Mouse (Mus musculus) neural tube, embryonic 11.5 days (tissue): ENCODE results near the gene Sec14l1. TPM values are rescaled to one million over a fixed set of nuclear protein-coding genes. Genes with fewer than 3 reads are reported as not detected.

Experiments
- ATAC-seq: fragments of 200-750 bp; cut with Nextera tagmentation; 2 replicates; pipeline ENCODE4 v1.8.0; 2017; ENCODE audit warnings: moderate number of reproducible peaks, mild to moderate bottlenecking, moderate TSS enrichment, moderate library complexity; ENCODE audit not compliant: insufficient read depth, low FRiP score, low TSS enrichment
- DNase-seq: peaks from one replicate; pipeline ENCODE4 v3.0.0-alpha.2; 2015; ENCODE audit warnings: low spot score
- H3K27ac ChIP-seq: fragments of 300-500 bp; sonication (generic); 2 replicates; pipeline ENCODE4 v1.5.1; 2014; ENCODE audit warnings: low read depth, mild to moderate bottlenecking, low read length
- H3K27me3 ChIP-seq: fragments of 300-500 bp; sonication (generic); 2 replicates; pipeline ENCODE4 v1.6.1; 2014; ENCODE audit warnings: mild to moderate bottlenecking, low read length, mixed read lengths; ENCODE audit not compliant: control insufficient read depth, insufficient read depth
- H3K36me3 ChIP-seq: fragments of 300-500 bp; sonication (generic); 2 replicates; pipeline ENCODE4 v1.6.1; 2014; ENCODE audit warnings: mild to moderate bottlenecking, low read length, moderate library complexity, mixed read lengths; ENCODE audit not compliant: control insufficient read depth, insufficient read depth
- H3K4me1 ChIP-seq: fragments of 300-500 bp; sonication (generic); 2 replicates; pipeline ENCODE4 v1.6.1; 2014; ENCODE audit warnings: low read length, mixed read lengths; ENCODE audit not compliant: control insufficient read depth, insufficient read depth
- H3K4me2 ChIP-seq: fragments of 300-500 bp; sonication (generic); 2 replicates; pipeline ENCODE4 v1.6.1; 2014; ENCODE audit warnings: low read depth, mild to moderate bottlenecking, moderate library complexity
- H3K4me3 ChIP-seq: fragments of 300-500 bp; sonication (generic); 2 replicates; pipeline ENCODE4 v1.5.1; 2014; ENCODE audit warnings: low read depth, low read length
- H3K9ac ChIP-seq: fragments of 300-500 bp; sonication (generic); 2 replicates; pipeline ENCODE4 v1.6.1; 2014; ENCODE audit warnings: mild to moderate bottlenecking, low read length
- H3K9me3 ChIP-seq: fragments of 300-500 bp; sonication (generic); 2 replicates; pipeline ENCODE4 v1.6.1; 2016; ENCODE audit warnings: low read length; ENCODE audit not compliant: control insufficient read depth
- WGBS: fragments of 180-500 bp; shearing (Covaris S2); extraction: QIAGEN DNeasy Blood & Tissue Kit; methylation state at CpG from one replicate; pipeline ENCODE4 v1.1.7; 2014; 5-methylcytosine and 5-hydroxymethylcytosine counted together
- polyA plus RNA-seq: library from polyadenylated mRNA; unstranded; fragments of >200 nt; fragmentation: Nextera tagmentation; extraction: Ambion mirVana; gene quantifications from 2 replicates; pipeline ENCODE4 v1.2.1, GENCODE M21; 2014

Sec14l1 gene
- polyA plus RNA-seq, 1 experiment from 2014 or later: 44.2 TPM

GRCm38 (mm10) chr11:117148893-117149685, 34.1 kb downstream of the Sec14l1 start:
- Histone ChIP-seq H3K9me3 (no peaks in the 10 kb centered on the region), H3K4me3 (no peak overlapping the region), H3K36me3 (peaks cover 33% of the 10 kb centered on the region), H3K4me2 (no peak overlapping the region), H3K9ac (no peak overlapping the region), H3K27ac (no peak overlapping the region), H3K4me1 (no peaks in the 10 kb centered on the region), H3K27me3 (no peaks in the 10 kb centered on the region)
- 89% methylated on average over 18 of the region's 18 CpGs for WGBS
- no peak for ATAC-seq
- no peak for DNase-seq

GRCm38 (mm10) chr11:117150467-117150966, 35.5 kb downstream of the Sec14l1 start:
- Histone ChIP-seq H3K36me3 (peaks cover 26% of the 10 kb centered on the region), H3K4me1 (no peaks in the 10 kb centered on the region), H3K9me3 (no peaks in the 10 kb centered on the region), H3K27me3 (no peaks in the 10 kb centered on the region), H3K27ac (no peak overlapping the region), H3K4me3 (no peak overlapping the region), H3K4me2 (no peak overlapping the region), H3K9ac (no peak overlapping the region)
- WGBS: 88% methylated on average over 9 of the region's 9 CpGs
- DNase-seq (no peak), ATAC-seq (no peak)

DNA sequence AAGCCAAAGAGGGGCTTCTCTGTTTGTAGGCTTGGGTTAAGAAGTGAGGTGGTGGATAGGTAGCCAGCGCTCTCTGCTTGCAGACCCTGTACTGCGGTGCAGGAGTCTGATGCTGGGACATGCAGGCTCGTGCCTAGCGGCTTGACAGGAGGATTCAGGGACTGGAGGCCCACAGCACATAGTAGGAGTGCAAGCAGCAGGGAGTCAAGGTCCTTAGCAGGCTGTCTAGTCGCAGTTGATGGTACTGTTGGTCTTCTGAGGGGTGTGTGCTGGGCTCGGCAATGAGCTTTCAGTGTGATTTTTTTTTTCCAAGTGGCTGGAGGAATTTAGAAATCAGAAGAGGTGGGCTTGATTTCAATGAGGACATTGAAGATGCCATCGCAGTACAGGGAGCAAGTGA, 36.5 kb downstream of the Sec14l1 start:
- 93% methylated on average over 7 of the region's 7 CpGs for WGBS

DNA sequence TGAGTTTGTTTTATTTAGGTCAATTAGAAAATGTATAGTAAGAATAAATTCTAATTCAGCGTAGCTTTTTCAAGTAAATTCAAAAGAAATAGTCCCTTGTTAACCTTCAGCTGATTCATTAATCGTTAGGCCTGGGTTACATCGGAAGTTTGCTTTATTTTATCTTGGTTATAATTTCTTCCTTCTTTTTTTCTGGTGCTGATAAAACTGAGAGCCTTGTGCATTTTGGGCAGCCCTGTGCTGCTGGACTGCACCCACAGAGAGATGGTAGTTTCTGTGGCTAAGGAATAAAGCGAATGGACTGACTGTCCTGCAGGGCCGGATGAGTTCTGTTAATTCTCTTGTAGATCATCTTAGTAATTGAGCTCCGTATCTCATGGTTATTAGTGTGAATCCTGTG, 37.6 kb downstream of the Sec14l1 start:
- no peak overlapping the region for H3K27ac ChIP-seq
- H3K27me3 ChIP-seq: no peaks in the 10 kb centered on the region
- peaks cover 19% of the 10 kb centered on the region for H3K36me3 ChIP-seq
- no peak overlapping the region for H3K9ac ChIP-seq
- ATAC-seq (no peak), DNase-seq (no peak)
- 90% methylated on average over 6 of the region's 6 CpGs for WGBS
- 0 out of 2 replicates have a peak, but pooled peaks cover 5% of the 10 kb centered on the region for H3K4me1 ChIP-seq
- no peak overlapping the region for H3K4me3 ChIP-seq
- no peak overlapping the region for H3K4me2 ChIP-seq
- H3K9me3 ChIP-seq: no peaks in the 10 kb centered on the region

More for the DNA sequence above, 36.5 kb downstream of the Sec14l1 start:
- Histone ChIP-seq H3K9me3 (no peaks in the 10 kb centered on the region), H3K4me3 (no peak overlapping the region), H3K27me3 (no peaks in the 10 kb centered on the region), H3K4me2 (no peak overlapping the region), H3K36me3 (peaks cover 22% of the 10 kb centered on the region), H3K27ac (no peak overlapping the region), H3K4me1 (0 out of 2 replicates have a peak, but pooled peaks cover 5% of the 10 kb centered on the region), H3K9ac (no peak overlapping the region)
- DNase-seq: no peak
- ATAC-seq: no peak

GRCm38 (mm10) chr11:117153553-117153952, 38.6 kb downstream of the Sec14l1 start:
- no peak for ATAC-seq
- Histone ChIP-seq H3K4me3 (no peak overlapping the region), H3K4me2 (no peak overlapping the region), H3K27ac (no peak overlapping the region), H3K27me3 (no peaks in the 10 kb centered on the region), H3K9me3 (no peaks in the 10 kb centered on the region), H3K9ac (no peak overlapping the region), H3K4me1 (0 out of 2 replicates have a peak, but pooled peaks cover 5% of the 10 kb centered on the region), H3K36me3 (peaks cover 16% of the 10 kb centered on the region)
- no peak for DNase-seq
- WGBS: 70% methylated on average over 9 of the region's 9 CpGs

- Histone ChIP-seq H3K36me3 (peaks cover 10% of the 10 kb centered on the region), H3K9ac (peak overlapping the region; percentile 22; the same call in 1 of the 2 replicates), H3K27me3 (no peaks in the 10 kb centered on the region), H3K9me3 (no peaks in the 10 kb centered on the region), H3K4me3 (no peak overlapping the region), H3K4me2 (no peak overlapping the region), H3K27ac (no peak overlapping the region), H3K4me1 (0 out of 2 replicates have a peak, but pooled peaks cover 5% of the 10 kb centered on the region)
- no peak for DNase-seq
- 58% methylated on average over 7 of the region's 7 CpGs for WGBS
- ATAC-seq: no peak
Observed at GRCm38 (mm10) chr11:117154088-117154815, 39.3 kb downstream of the Sec14l1 start.

DNA sequence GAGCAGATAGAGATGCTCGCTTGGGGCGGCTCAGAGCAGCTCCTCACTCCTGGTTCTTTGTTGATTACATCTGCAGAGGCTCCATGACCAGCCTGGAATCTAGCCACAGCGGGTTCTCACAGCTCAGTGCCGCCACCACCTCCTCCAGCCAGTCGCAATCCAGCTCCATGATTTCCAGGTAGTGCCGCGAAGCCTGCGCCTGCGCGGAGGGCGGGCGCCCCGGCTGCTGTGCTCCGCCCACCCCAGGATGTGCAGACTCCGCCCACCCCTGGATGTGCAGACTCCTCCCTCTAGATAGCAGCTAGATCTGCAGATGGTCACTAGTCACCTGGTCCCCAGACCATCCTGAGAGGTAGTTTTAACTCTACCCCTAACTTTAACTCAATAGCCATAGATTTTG, 41.8 kb downstream of the Sec14l1 start:
- ATAC-seq (no peak), DNase-seq (peak; percentile 82)
- no peak overlapping the region for H3K4me3 ChIP-seq
- no peaks in the 10 kb centered on the region for H3K9me3 ChIP-seq
- H3K9ac ChIP-seq: no peak overlapping the region
- H3K36me3 ChIP-seq: peaks cover 3% of the 10 kb centered on the region
- 0 out of 2 replicates have a peak, but pooled peaks cover 5% of the 10 kb centered on the region for H3K4me1 ChIP-seq
- H3K4me2 ChIP-seq: no peak overlapping the region
- no peaks in the 10 kb centered on the region for H3K27me3 ChIP-seq
- H3K27ac ChIP-seq: no peak overlapping the region
- 6% methylated on average over 13 of the region's 15 CpGs for WGBS

- Histone ChIP-seq H3K36me3 (peaks cover 3% of the 10 kb centered on the region), H3K27ac (no peak overlapping the region), H3K4me2 (no peak overlapping the region), H3K9me3 (no peaks in the 10 kb centered on the region), H3K9ac (no peak overlapping the region), H3K4me3 (no peak overlapping the region), H3K4me1 (0 out of 2 replicates have a peak, but pooled peaks cover 5% of the 10 kb centered on the region), H3K27me3 (no peaks in the 10 kb centered on the region)
- no peak for DNase-seq
- ATAC-seq: no peak
- WGBS: 90% methylated on average over 11 of the region's 11 CpGs
Observed at GRCm38 (mm10) chr11:117158343-117158742, 43.4 kb downstream of the Sec14l1 start.
